Mouse (Mus musculus): ENCODE data around the gene Prr5.

DNA sequence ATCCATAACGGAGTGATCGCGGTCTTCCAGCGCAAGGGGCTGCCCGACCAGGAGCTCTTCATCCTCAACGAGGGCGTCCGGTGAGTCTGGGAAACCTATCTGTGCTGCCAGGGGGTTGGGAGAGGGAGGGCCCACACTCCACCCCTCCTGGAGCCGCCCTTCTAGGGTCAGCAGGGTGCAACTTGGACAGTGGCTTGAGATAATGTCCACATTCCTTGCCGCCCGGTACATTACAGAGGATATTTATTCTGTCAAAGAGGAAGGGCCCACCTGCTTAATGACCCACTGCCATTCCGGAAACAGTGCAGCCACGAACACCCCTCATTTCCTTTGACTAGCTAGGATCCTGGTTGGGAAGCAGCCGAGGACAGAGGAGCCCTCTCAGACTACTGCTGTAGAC is 18.5 kb downstream of the Prr5 start:
- TF ChIP-seq CTCF (IDR thresholded peaks at IDR 0.05; ENCODE audit: low read depth) (no peak), EP300 (optimal IDR thresholded peaks at IDR 0.05) (no peak)
